Mouse (Mus musculus) right cerebral cortex, postnatal 4 days (tissue): Measurements from ENCODE around the gene Vamp1.

Experiments used
- DNase-seq: peaks from one replicate; pipeline ENCODE4 v3.0.0-alpha.2; 2022

The Vamp1 gene

GRCm38 (mm10) chr6:125213715-125214114, 1.6 kb upstream of the Vamp1 start:
- no peak for DNase-seq

GRCm38 (mm10) chr6:125216898-125217297, 1.5 kb downstream of the Vamp1 start:
- DNase-seq = no peak

GRCm38 (mm10) chr6:125217899-125218298, 2.5 kb downstream of the Vamp1 start:
- DNase-seq = no peak

- peak; percentile 34 for DNase-seq
Measured at GRCm38 (mm10) chr6:125218963-125219362, 3.6 kb downstream of the Vamp1 start.

GRCm38 (mm10) chr6:125221115-125221745, 5.9 kb downstream of the Vamp1 start:
- DNase-seq = no peak

GRCm38 (mm10) chr6:125222146-125222545, 6.8 kb downstream of the Vamp1 start:
- DNase-seq = no peak

- DNase-seq = no peak
Measured at GRCm38 (mm10) chr6:125222577-125222976, 7.2 kb downstream of the Vamp1 start.

- DNase-seq = no peak
Measured at GRCm38 (mm10) chr6:125225518-125226115, 10.3 kb downstream of the Vamp1 start.

GRCm38 (mm10) chr6:125230571-125230970, 15.2 kb downstream of the Vamp1 start:
- no peak for DNase-seq

- peak; percentile 43 for DNase-seq
Measured at GRCm38 (mm10) chr6:125231117-125232044, 16.0 kb downstream of the Vamp1 start, which contains the start of gene Tapbpl. Tapbpl (minus strand) TSS chr6:125231860.

- no peak for DNase-seq
Measured at GRCm38 (mm10) chr6:125232045-125232437, 16.7 kb downstream of the Vamp1 start.

- DNase-seq = no peak
Measured at GRCm38 (mm10) chr6:125232516-125232915, 17.2 kb downstream of the Vamp1 start.

GRCm38 (mm10) chr6:125233816-125234519, 18.6 kb downstream of the Vamp1 start:
- no peak for DNase-seq

GRCm38 (mm10) chr6:125234520-125234828, 19.1 kb downstream of the Vamp1 start:
- DNase-seq = no peak

- no peak for DNase-seq
Measured at GRCm38 (mm10) chr6:125236341-125236740, 21.0 kb downstream of the Vamp1 start.

GRCm38 (mm10) chr6:125236782-125237181, 21.4 kb downstream of the Vamp1 start, which contains the start of gene Cd27:
Cd27 (minus strand) TSS chr6:125237010.
- DNase-seq = no peak

- DNase-seq = no peak
Measured at GRCm38 (mm10) chr6:125237421-125237820, 22.1 kb downstream of the Vamp1 start.

- DNase-seq = no peak
Measured at GRCm38 (mm10) chr6:125238396-125238795, 23.0 kb downstream of the Vamp1 start.

GRCm38 (mm10) chr6:125239547-125239946, 24.2 kb downstream of the Vamp1 start:
- DNase-seq = no peak

GRCm38 (mm10) chr6:125240617-125241016, 25.3 kb downstream of the Vamp1 start:
- no peak for DNase-seq

GRCm38 (mm10) chr6:125241566-125241965, 26.2 kb downstream of the Vamp1 start:
- DNase-seq = no peak

- DNase-seq = no peak
Measured at GRCm38 (mm10) chr6:125244551-125244950, 29.2 kb downstream of the Vamp1 start.

- DNase-seq = no peak
Measured at GRCm38 (mm10) chr6:125252285-125252684, 36.9 kb downstream of the Vamp1 start.
